Mouse (Mus musculus) myocyte (in vitro differentiated cells): ENCODE results near the gene Zfp787. TPM values are rescaled to one million over a fixed set of nuclear protein-coding genes. Genes with fewer than 3 reads are reported as not detected.

Experiments
- H3K27me3 ChIP-seq: one replicate; pipeline ENCODE4 v1.6.1; 2011; ENCODE audit not compliant: control insufficient read depth, insufficient read depth, insufficient read length
- H3K36me3 ChIP-seq: one replicate; pipeline ENCODE4 v1.6.1; 2011; ENCODE audit not compliant: control insufficient read depth, insufficient read depth
- H3K4me2 ChIP-seq: one replicate; pipeline ENCODE4 v1.6.1; 2011; ENCODE audit warnings: low read depth, control low read depth
- H3K4me3 ChIP-seq: one replicate; pipeline ENCODE4 v1.5.1; 2011; ENCODE audit warnings: mild to moderate bottlenecking, control low read depth, moderate library complexity
- H3K79me2 ChIP-seq: one replicate; pipeline ENCODE4 v1.6.1; 2011; ENCODE audit not compliant: control insufficient read depth, insufficient read depth
- H3ac ChIP-seq: one replicate; pipeline ENCODE4 v1.6.1; 2011; ENCODE audit not compliant: control insufficient read depth, insufficient read length
- CEBPB ChIP-seq: IDR thresholded peaks from 2 replicates; pipeline ENCODE4 v1.6.1; 2011; ENCODE audit warnings: mild to moderate bottlenecking, moderate library complexity; ENCODE audit not compliant: poor library complexity, insufficient read depth, severe bottlenecking
- E2F4 ChIP-seq: IDR thresholded peaks from one replicate; pipeline ENCODE4 v1.6.1; 2011; ENCODE audit warnings: mild to moderate bottlenecking, control low read depth, moderate library complexity; ENCODE audit not compliant: insufficient read depth
- MAX ChIP-seq: IDR thresholded peaks from one replicate; pipeline ENCODE4 v1.6.1; 2011; ENCODE audit warnings: low read depth, mild to moderate bottlenecking, control low read depth
- MYOD1 ChIP-seq, 3 experiments: IDR thresholded peaks; one replicate each; pipeline ENCODE4 v1.6.1; 2011; ENCODE audit warnings: control low read depth in 2 of 3, low read depth in 2 of 3, mild to moderate bottlenecking in 2 of 3, moderate library complexity in 1 of 3; ENCODE audit not compliant: insufficient read length in 2 of 3, control insufficient read depth in 1 of 3
- MYOG ChIP-seq, 3 experiments: IDR thresholded peaks; one replicate each; pipeline ENCODE4 v1.6.1; 2011; ENCODE audit warnings: control low read depth in 2 of 3, low read depth in 2 of 3, mild to moderate bottlenecking in 2 of 3; ENCODE audit not compliant: insufficient read length in 2 of 3, control insufficient read depth in 1 of 3, insufficient read depth in 1 of 3
- POLR2A ChIP-seq: IDR thresholded peaks from one replicate; pipeline ENCODE4 v1.6.1; 2011; ENCODE audit warnings: low read depth, mild to moderate bottlenecking, control low read depth, moderate library complexity; ENCODE audit not compliant: insufficient read length
- POLR2AphosphoS2 ChIP-seq: IDR thresholded peaks from one replicate; pipeline ENCODE4 v1.6.1; 2011; ENCODE audit warnings: low read depth, control low read depth; ENCODE audit not compliant: insufficient read length
- REST ChIP-seq: IDR thresholded peaks from one replicate; pipeline ENCODE4 v1.6.1; 2011; ENCODE audit warnings: mild to moderate bottlenecking, control low read depth, moderate library complexity; ENCODE audit not compliant: insufficient read depth, insufficient read length
- SRF ChIP-seq: IDR thresholded peaks from one replicate; pipeline ENCODE4 v1.6.1; 2011; ENCODE audit warnings: low read depth; ENCODE audit not compliant: control insufficient read depth, insufficient read length
- TCF12 ChIP-seq: IDR thresholded peaks from one replicate; pipeline ENCODE4 v1.6.1; 2011; ENCODE audit warnings: mild to moderate bottlenecking, control low read depth; ENCODE audit not compliant: poor library complexity, insufficient read depth, severe bottlenecking
- TCF3 ChIP-seq: IDR thresholded peaks from one replicate; pipeline ENCODE4 v1.6.1; 2011; ENCODE audit warnings: low read depth, control low read depth; ENCODE audit not compliant: insufficient read length
- USF1 ChIP-seq: IDR thresholded peaks from one replicate; pipeline ENCODE4 v1.6.1; 2011; ENCODE audit warnings: low read depth, mild to moderate bottlenecking, control low read depth, moderate library complexity
- polyA plus RNA-seq: library from polyadenylated mRNA; unstranded; fragments of >200 nt; fragmentation: generic; extraction: Trizol; gene quantifications from one replicate; pipeline ENCODE4 v1.2.1, GENCODE M21; 2012; ENCODE audit warnings: missing spikeins

The Zfp787 gene
- polyA plus RNA-seq, 1 experiment, result 46.6 TPM

GRCm38 (mm10) chr7:6172674-6173244 is 17.0 kb upstream of the Zfp787 start:
- Histone ChIP-seq H3K4me3 (peak overlapping the region; percentile 70), H3K4me2 (peak overlapping the region; percentile 84), H3K27me3 (no peaks in the 10 kb centered on the region), H3K36me3 (no peaks in the 10 kb centered on the region), H3K79me2 (peaks cover 5% of the 10 kb centered on the region), H3ac (peak overlapping the region; percentile 56)
- TF ChIP-seq TCF3 (no peak), SRF (no peak), POLR2AphosphoS2 (no peak), E2F4 (no peak), MAX (no peak), CEBPB (no peak)

GRCm38 (mm10) chr7:6172006-6172649 is 16.3 kb upstream of the Zfp787 start, which contains the start of gene Zfp444:
Gene Zfp444 (plus strand): TSS chr7:6172226.
- Histone ChIP-seq H3K4me3 (peak within 1 kb of the TSS; percentile 70), H3K27me3 (no peaks in the 10 kb centered on the region), H3K36me3 (no peaks in the 10 kb centered on the region), H3ac (peak within 1 kb of the TSS; percentile 56), H3K4me2 (peak within 1 kb of the TSS; percentile 100), H3K79me2 (peaks cover 5% of the 10 kb centered on the region)
- TF ChIP-seq USF1 (no peak), MAX (no peak)

- TF ChIP-seq REST (no peak), MYOG (IDR thresholded peaks at IDR 0.05; ENCODE audit: control insufficient read depth in 1 of 3, insufficient read depth in 1 of 3, insufficient read length in 2 of 3, low read depth in 2 of 3) (no peak), MAX (peak; percentile 67), E2F4 (no peak), TCF3 (no peak), POLR2A (peak; percentile 37), MYOD1 (IDR thresholded peaks at IDR 0.05; ENCODE audit: control insufficient read depth in 1 of 3, insufficient read length in 2 of 3, low read depth in 2 of 3) (no peak), TCF12 (no peak), POLR2AphosphoS2 (peak; percentile 34), CEBPB (no peak), SRF (no peak), USF1 (no peak)
- peak overlapping the region; percentile 70 for H3K4me3 ChIP-seq
- peak overlapping the region; percentile 100 for H3K4me2 ChIP-seq
- H3ac ChIP-seq, result peak overlapping the region; percentile 56
- H3K27me3 ChIP-seq, result no peaks in the 10 kb centered on the region
- H3K36me3 ChIP-seq, result no peaks in the 10 kb centered on the region
- H3K79me2 ChIP-seq, result peaks cover 5% of the 10 kb centered on the region
These were observed 15.7 kb upstream of the Zfp787 start for GRCm38 (mm10) chr7:6171444-6172005.

DNA sequence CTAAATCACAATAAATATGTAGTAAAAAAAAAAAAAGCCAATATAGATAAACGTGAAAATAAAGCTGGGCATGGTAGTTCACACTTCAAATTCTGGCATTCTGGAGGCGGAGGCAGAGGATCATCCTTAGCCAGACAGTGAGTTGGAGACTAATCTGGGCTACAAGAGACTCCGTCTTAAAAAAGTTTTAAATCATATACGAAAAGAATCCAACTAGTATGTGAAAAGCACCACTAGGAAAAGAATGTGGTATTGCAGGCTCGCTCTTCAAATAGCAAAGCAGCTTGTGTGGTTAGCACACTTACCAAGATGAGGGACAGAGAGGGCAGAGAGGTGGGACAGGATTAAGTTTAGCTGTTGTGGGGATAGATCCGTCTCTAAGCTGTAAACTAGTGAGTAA is 15.1 kb upstream of the Zfp787 start:
- peaks cover 5% of the 10 kb centered on the region for H3K79me2 ChIP-seq
- peak overlapping the region; percentile 100 for H3K4me2 ChIP-seq
- peak overlapping the region; percentile 70 for H3K4me3 ChIP-seq
- no peaks in the 10 kb centered on the region for H3K27me3 ChIP-seq
- TF ChIP-seq USF1 (no peak), REST (no peak), TCF3 (no peak), CEBPB (no peak), MAX (no peak), POLR2A (no peak), TCF12 (no peak), E2F4 (no peak), SRF (no peak), MYOD1 (IDR thresholded peaks at IDR 0.05; ENCODE audit: control insufficient read depth in 1 of 3, insufficient read length in 2 of 3, low read depth in 2 of 3) (no peak)
- H3ac ChIP-seq, result peak overlapping the region; percentile 56
- no peaks in the 10 kb centered on the region for H3K36me3 ChIP-seq

- no peak overlapping the region for H3K4me3 ChIP-seq
- no peak overlapping the region for H3K4me2 ChIP-seq
- TF ChIP-seq MYOG (IDR thresholded peaks at IDR 0.05; ENCODE audit: control insufficient read depth in 1 of 3, insufficient read depth in 1 of 3, insufficient read length in 2 of 3, low read depth in 2 of 3), result no peak
- TF ChIP-seq POLR2A, result no peak
- TF ChIP-seq REST, result no peak
- TF ChIP-seq MAX, result no peak
- no peak for TF ChIP-seq E2F4
- TF ChIP-seq USF1, result no peak
- no peak for TF ChIP-seq POLR2AphosphoS2
- no peak for TF ChIP-seq TCF12
- no peak for TF ChIP-seq SRF
- TF ChIP-seq MYOD1 (IDR thresholded peaks at IDR 0.05; ENCODE audit: control insufficient read depth in 1 of 3, insufficient read length in 2 of 3, low read depth in 2 of 3), result no peak
- no peak for TF ChIP-seq TCF3
- TF ChIP-seq CEBPB, result no peak
- no peaks in the 10 kb centered on the region for H3K27me3 ChIP-seq
- H3K36me3 ChIP-seq, result no peaks in the 10 kb centered on the region
- peaks cover 5% of the 10 kb centered on the region for H3K79me2 ChIP-seq
- H3ac ChIP-seq, result no peak overlapping the region
These were observed 14.6 kb upstream of the Zfp787 start for GRCm38 (mm10) chr7:6170391-6170790.
